Mouse (Mus musculus): ENCODE measurements at regions not wholly inside any gene's neighbourhood (a gene's known extent, or its start where the extent isn't known, plus 50 kb on each side); places are given as distances from the start of the nearest gene placed in this dataset.
A peak's percentile ranks its signal among the peaks of the same experiment; 100 is the strongest.

DNA sequence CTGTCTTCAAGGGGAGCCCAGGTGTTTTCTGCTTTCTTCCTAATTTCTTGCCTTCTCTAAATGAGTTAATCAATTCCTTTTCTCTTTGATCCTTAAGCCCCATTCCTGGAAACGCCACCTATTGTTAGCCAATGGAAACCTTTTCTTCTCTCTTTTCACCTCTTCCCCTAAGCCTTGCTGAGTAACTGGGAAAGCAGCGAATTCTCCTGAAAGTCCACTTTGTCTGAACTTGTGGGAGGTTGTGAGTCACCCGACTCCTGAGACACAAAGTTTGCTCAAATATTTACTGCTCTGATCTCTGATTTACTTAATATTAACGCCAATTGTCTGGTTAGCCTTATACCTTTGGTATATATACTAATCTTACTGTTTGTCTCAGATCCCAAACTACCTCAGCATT is 334.0 kb downstream of the Klf5 start:
- no peaks in the 10 kb centered on the region for H3K27me3 ChIP-seq (replicated peaks; ENCODE audit: control insufficient read depth, insufficient read depth, low read length)
- no peak overlapping the region for H3K27ac ChIP-seq (ENCODE audit: low read length)
- H3K9ac ChIP-seq (ENCODE audit: low read depth, low read length): no peak overlapping the region
- ATAC-seq: no peak
- no peaks in the 10 kb centered on the region for H3K9me3 ChIP-seq (ENCODE audit: control insufficient read depth, low read length)
- no peak overlapping the region for H3K4me3 ChIP-seq (ENCODE audit: low read length)
- H3K4me1 ChIP-seq (ENCODE audit: control insufficient read depth, insufficient read depth, low read length): no peaks in the 10 kb centered on the region
- WGBS: 40% methylated on average over 4 of the region's 4 CpGs
- H3K36me3 ChIP-seq (ENCODE audit: control insufficient read depth, insufficient read depth, low read length): no peaks in the 10 kb centered on the region
- H3K4me2 ChIP-seq (ENCODE audit: low read depth, low read length): no peak overlapping the region

DNA sequence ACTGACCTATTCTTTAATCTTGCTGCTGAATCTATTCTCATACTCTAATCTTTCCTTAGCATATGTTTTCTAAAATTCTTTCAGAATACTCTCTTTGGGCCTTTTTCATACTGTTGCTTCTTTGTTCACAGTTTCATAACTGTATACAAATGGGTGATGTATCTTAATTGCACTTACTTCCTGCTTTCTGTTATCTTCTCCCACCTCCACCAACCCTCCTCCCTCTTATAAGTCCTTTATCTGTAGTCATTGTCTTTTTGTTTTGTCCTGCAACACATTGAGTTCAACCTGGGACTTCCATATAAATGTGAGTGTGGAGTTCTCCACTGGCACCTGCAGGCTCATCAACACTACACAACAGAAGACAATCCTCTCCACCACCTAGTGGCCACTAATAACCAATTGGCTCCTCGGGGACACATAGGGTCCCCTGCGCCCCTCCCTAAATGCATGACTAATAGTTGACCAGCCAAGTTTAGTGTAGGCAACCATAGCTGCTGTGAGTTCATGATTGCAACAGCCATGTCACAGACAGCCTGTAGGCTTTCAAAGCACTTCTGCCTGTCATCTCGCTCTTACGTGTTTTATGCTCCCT is 337.2 kb downstream of the Klf5 start:
- H3K4me3 ChIP-seq (ENCODE audit: low read length): no peak overlapping the region
- no peaks in the 10 kb centered on the region for H3K27me3 ChIP-seq (replicated peaks; ENCODE audit: control insufficient read depth, insufficient read depth, low read length)
- ATAC-seq: no peak
- H3K36me3 ChIP-seq (ENCODE audit: control insufficient read depth, insufficient read depth, low read length): no peaks in the 10 kb centered on the region
- no peak overlapping the region for H3K4me2 ChIP-seq (ENCODE audit: low read depth, low read length)
- no peaks in the 10 kb centered on the region for H3K4me1 ChIP-seq (ENCODE audit: control insufficient read depth, insufficient read depth, low read length)
- H3K27ac ChIP-seq (ENCODE audit: low read length): no peak overlapping the region
- 86% methylated on average over 4 of the region's 4 CpGs for WGBS
- H3K9ac ChIP-seq (ENCODE audit: low read depth, low read length): no peak overlapping the region
- no peaks in the 10 kb centered on the region for H3K9me3 ChIP-seq (ENCODE audit: control insufficient read depth, low read length)

GRCm38 (mm10) chr14:99641475-99642453 is 343.3 kb downstream of the Klf5 start:
- 77% methylated on average over 15 of the region's 15 CpGs for WGBS
- no peaks in the 10 kb centered on the region for H3K9me3 ChIP-seq (ENCODE audit: control insufficient read depth, low read length)

GRCm38 (mm10) chr14:99646323-99646722 is 347.8 kb downstream of the Klf5 start:
- ATAC-seq: peak; percentile 90
- no peak overlapping the region for H3K9ac ChIP-seq (ENCODE audit: low read depth, low read length)
- no peak overlapping the region for H3K4me3 ChIP-seq (ENCODE audit: low read length)
- no peaks in the 10 kb centered on the region for H3K27me3 ChIP-seq (replicated peaks; ENCODE audit: control insufficient read depth, insufficient read depth, low read length)
- no peak overlapping the region for H3K4me2 ChIP-seq (ENCODE audit: low read depth, low read length)
- H3K4me1 ChIP-seq (ENCODE audit: control insufficient read depth, insufficient read depth, low read length): peaks cover 3% of the 10 kb centered on the region; the same call in 1 of the 2 replicates
- H3K9me3 ChIP-seq (ENCODE audit: control insufficient read depth, low read length): no peaks in the 10 kb centered on the region
- 0 out of 2 replicates have a peak overlapping the region, but pooled peaks have one; percentile 31 for H3K27ac ChIP-seq (ENCODE audit: low read length)
- no peaks in the 10 kb centered on the region for H3K36me3 ChIP-seq (ENCODE audit: control insufficient read depth, insufficient read depth, low read length)
- 60% methylated on average over 3 of the region's 3 CpGs for WGBS

More at GRCm38 (mm10) chr14:99641475-99642453, 343.3 kb downstream of the Klf5 start:
- Histone ChIP-seq H3K36me3 (ENCODE audit: control insufficient read depth, insufficient read depth, low read length) (no peaks in the 10 kb centered on the region), H3K4me2 (ENCODE audit: low read depth, low read length) (no peak overlapping the region), H3K27ac (ENCODE audit: low read length) (no peak overlapping the region), H3K27me3 (replicated peaks; ENCODE audit: control insufficient read depth, insufficient read depth, low read length) (no peaks in the 10 kb centered on the region), H3K9ac (ENCODE audit: low read depth, low read length) (no peak overlapping the region), H3K4me1 (ENCODE audit: control insufficient read depth, insufficient read depth, low read length) (peaks cover 2% of the 10 kb centered on the region; the same call in 1 of the 2 replicates), H3K4me3 (ENCODE audit: low read length) (no peak overlapping the region)
- no peak for ATAC-seq

DNA sequence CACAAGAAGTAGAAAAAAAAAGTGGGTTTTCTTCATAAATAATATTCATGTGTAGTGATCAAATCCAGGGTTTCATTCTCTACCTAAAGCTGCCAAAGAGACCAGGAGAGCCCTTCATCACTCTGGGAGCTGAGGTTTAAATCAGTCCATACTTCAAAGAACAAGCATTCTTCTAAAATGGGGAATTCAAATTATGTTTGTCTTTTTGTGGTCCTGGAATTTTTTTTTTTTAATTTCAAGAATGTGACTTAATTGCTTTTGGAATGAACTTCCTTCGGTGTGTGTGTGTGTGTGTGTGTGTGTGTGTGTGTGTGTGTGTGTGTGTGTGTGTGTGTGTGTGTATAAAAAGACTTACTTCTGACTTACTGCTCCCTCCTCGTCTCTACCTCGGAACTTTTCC is 375.9 kb downstream of the Klf5 start:
- ATAC-seq: no peak
- Histone ChIP-seq H3K27ac (ENCODE audit: low read length) (no peak overlapping the region), H3K4me3 (ENCODE audit: low read length) (no peak overlapping the region), H3K4me2 (ENCODE audit: low read depth, low read length) (no peak overlapping the region), H3K36me3 (ENCODE audit: control insufficient read depth, insufficient read depth, low read length) (no peaks in the 10 kb centered on the region), H3K9me3 (ENCODE audit: control insufficient read depth, low read length) (no peaks in the 10 kb centered on the region), H3K27me3 (replicated peaks; ENCODE audit: control insufficient read depth, insufficient read depth, low read length) (no peaks in the 10 kb centered on the region), H3K4me1 (ENCODE audit: control insufficient read depth, insufficient read depth, low read length) (no peaks in the 10 kb centered on the region), H3K9ac (ENCODE audit: low read depth, low read length) (no peak overlapping the region)
- WGBS: 69% methylated on average over 3 of the region's 3 CpGs

DNA sequence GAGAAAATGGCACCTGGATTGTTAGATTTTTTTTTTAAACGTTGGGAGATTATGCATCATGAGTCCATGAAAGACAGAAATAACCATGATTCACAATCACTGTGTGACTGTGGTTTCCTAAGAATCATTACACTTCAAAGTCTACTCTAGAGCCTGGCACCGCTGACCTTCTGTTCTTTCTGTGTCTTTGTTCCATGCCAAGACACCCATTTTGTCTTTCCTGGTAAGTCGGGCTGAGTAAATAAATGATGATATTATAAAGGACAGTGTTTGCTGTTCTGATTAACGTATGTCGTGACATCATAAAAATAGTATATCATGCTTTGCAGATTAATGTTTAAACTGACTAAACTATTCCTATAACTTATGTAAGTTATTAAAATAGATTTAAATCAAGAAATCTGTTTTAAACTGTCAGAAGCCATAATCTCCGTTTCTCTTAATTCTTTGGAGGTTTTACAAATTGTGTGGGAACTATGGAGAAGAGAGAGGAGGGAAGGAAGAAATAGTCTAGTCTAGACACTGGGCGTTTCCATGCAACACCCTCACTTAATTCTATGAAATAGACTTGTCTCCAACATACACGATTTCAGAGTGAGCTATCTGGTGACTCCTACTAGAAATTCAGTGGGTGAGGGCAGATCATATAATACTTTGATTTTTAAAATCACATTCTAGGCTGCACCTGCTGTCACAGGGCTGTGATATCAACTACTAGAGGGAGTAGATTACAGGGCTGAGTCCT is 388.7 kb downstream of the Klf5 start:
- ATAC-seq: no peak
- Histone ChIP-seq H3K4me2 (ENCODE audit: low read depth, low read length) (no peak overlapping the region), H3K9me3 (ENCODE audit: control insufficient read depth, low read length) (no peaks in the 10 kb centered on the region), H3K27ac (ENCODE audit: low read length) (no peak overlapping the region), H3K36me3 (ENCODE audit: control insufficient read depth, insufficient read depth, low read length) (no peaks in the 10 kb centered on the region), H3K4me3 (ENCODE audit: low read length) (no peak overlapping the region), H3K9ac (ENCODE audit: low read depth, low read length) (no peak overlapping the region), H3K27me3 (replicated peaks; ENCODE audit: control insufficient read depth, insufficient read depth, low read length) (no peaks in the 10 kb centered on the region), H3K4me1 (ENCODE audit: control insufficient read depth, insufficient read depth, low read length) (no peaks in the 10 kb centered on the region)
- WGBS: 62% methylated on average over 8 of the region's 8 CpGs

DNA sequence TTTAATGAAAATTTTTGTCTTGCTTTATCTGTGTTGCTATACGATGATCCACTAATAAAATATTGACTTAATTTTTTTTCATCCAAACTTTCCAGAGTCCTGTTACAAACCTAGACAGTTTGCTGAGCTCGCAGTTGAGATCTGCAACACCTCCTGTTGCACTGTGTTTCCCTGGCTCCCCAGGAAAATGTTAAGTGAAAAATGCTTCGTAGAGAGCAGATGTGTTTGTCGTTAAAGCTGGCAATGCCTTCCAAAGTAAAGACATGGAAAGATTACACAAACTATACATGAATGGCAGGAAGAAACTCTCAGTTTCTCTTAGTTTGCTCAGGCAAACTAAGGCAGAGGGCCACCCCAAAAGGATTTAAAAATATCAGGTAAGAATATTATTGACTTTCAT is 389.9 kb downstream of the Klf5 start:
- Histone ChIP-seq H3K4me2 (ENCODE audit: low read depth, low read length) (no peak overlapping the region), H3K9me3 (ENCODE audit: control insufficient read depth, low read length) (no peaks in the 10 kb centered on the region), H3K4me1 (ENCODE audit: control insufficient read depth, insufficient read depth, low read length) (no peaks in the 10 kb centered on the region), H3K27ac (ENCODE audit: low read length) (no peak overlapping the region), H3K36me3 (ENCODE audit: control insufficient read depth, insufficient read depth, low read length) (no peaks in the 10 kb centered on the region), H3K27me3 (replicated peaks; ENCODE audit: control insufficient read depth, insufficient read depth, low read length) (no peaks in the 10 kb centered on the region), H3K9ac (ENCODE audit: low read depth, low read length) (no peak overlapping the region), H3K4me3 (ENCODE audit: low read length) (no peak overlapping the region)
- 80% methylated on average over 4 of the region's 4 CpGs for WGBS
- no peak for ATAC-seq

DNA sequence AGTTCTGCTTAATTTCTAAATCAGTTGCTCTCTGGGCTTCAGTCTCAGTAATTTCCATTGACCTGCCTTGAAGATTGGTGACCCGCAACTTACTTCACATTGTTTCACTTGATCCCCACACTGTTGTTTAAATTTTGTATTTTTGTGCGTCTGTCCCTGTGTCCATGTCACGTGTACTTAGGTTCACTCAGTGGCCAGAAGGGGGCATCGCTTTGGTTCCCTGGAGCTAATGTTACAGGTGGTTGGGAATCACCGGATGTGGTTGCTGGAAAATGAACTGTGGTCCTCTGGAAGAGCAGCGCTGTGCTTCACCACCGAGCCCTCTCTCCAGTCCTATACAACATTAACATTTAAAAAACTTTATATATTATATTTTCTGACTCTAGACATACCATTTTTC is 397.8 kb downstream of the Klf5 start:
- Histone ChIP-seq H3K36me3 (ENCODE audit: control insufficient read depth, insufficient read depth, low read length) (no peaks in the 10 kb centered on the region), H3K27ac (ENCODE audit: low read length) (no peak overlapping the region), H3K4me3 (ENCODE audit: low read length) (no peak overlapping the region), H3K4me1 (ENCODE audit: control insufficient read depth, insufficient read depth, low read length) (no peaks in the 10 kb centered on the region), H3K9ac (ENCODE audit: low read depth, low read length) (no peak overlapping the region), H3K9me3 (ENCODE audit: control insufficient read depth, low read length) (no peaks in the 10 kb centered on the region), H3K4me2 (ENCODE audit: low read depth, low read length) (no peak overlapping the region), H3K27me3 (replicated peaks; ENCODE audit: control insufficient read depth, insufficient read depth, low read length) (no peaks in the 10 kb centered on the region)
- WGBS: 92% methylated on average over 7 of the region's 7 CpGs
- no peak for ATAC-seq

DNA sequence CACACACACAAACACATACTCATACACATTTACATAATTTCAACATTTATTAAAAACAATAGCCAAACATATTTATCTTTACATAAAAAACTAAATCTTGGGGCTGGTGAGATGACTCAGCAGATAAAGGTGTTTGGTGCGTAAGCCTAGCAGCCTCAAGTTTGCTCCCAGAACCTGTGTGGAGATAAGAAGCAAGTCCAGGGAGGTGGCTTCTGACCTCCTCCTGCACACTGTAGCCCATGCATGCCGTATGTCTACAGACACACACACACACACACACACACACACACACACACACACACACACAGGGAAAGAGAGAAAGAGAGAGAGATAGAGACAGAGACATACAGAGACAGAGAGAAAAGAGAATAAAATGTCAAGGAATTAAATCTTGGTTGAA is 401.1 kb downstream of the Klf5 start:
- H3K9me3 ChIP-seq (ENCODE audit: control insufficient read depth, low read length): no peaks in the 10 kb centered on the region
- no peak overlapping the region for H3K27ac ChIP-seq (ENCODE audit: low read length)
- 58% methylated on average over 2 of the region's 2 CpGs for WGBS
- H3K4me3 ChIP-seq (ENCODE audit: low read length): no peak overlapping the region
- H3K36me3 ChIP-seq (ENCODE audit: control insufficient read depth, insufficient read depth, low read length): no peaks in the 10 kb centered on the region
- no peak overlapping the region for H3K9ac ChIP-seq (ENCODE audit: low read depth, low read length)
- H3K4me1 ChIP-seq (ENCODE audit: control insufficient read depth, insufficient read depth, low read length): no peaks in the 10 kb centered on the region
- ATAC-seq: no peak
- no peak overlapping the region for H3K4me2 ChIP-seq (ENCODE audit: low read depth, low read length)
- H3K27me3 ChIP-seq (replicated peaks; ENCODE audit: control insufficient read depth, insufficient read depth, low read length): no peaks in the 10 kb centered on the region
